Mouse (Mus musculus) urinary bladder, postnatal 25 days (tissue): Measurements from ENCODE around the gene Tdp1.

Source experiments
- DNase-seq: peaks from one replicate; pipeline ENCODE4 v3.0.0; 2022; ENCODE audit warnings: low spot score

Tdp1 gene

DNA sequence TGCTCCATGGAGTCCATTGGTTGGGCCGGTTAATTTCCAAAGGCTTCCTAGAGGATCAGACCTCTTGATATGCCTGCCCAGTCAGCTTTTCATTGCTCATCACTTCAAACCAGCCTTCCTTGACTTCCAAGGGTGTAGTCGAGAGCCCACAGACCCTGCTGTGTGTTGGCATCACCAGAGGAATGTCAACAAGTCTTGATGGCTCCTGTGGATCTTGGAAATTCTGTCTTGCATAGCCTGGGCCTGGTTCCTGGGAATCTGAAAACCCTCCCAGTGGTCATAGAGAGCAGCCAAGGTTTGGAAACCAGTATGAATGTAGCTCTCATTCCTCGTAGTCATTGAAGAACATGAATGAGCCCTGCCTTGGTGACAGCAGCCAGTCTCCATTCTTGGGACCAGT lies 116.9 kb downstream of the Tdp1 start:
- no peak for DNase-seq

DNA sequence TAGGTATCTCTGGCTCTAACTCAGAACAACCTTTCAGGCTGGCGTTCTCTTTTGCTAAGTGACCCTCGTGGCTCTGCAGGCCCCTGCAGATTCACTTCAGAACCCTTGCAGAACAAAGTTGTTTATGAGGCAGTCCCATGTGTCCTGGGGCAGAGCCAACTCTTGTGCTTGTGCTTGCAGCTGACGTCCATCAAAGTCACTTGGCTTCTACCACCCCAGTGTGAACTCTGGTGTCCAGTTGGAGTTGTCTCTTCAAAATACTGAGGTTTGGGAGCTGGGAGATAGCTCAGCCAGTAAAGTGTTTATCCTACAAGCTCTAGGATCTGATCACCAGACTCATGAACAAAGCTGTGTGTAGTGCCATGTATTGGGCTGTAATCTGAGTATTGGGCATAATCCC lies 117.6 kb downstream of the Tdp1 start:
- DNase-seq = no peak

- DNase-seq = no peak
Measured at GRCm38 (mm10) chr12:100002914-100003587, 118.7 kb downstream of the Tdp1 start.
